Mouse (Mus musculus) CD4-positive, CD25-positive, alpha-beta regulatory T cell, adult 2 months (primary cell): ENCODE measurements around the gene Clcn5.

Experiments used
- DNase-seq: peaks from one replicate; pipeline ENCODE4 v3.0.0-alpha.2; 2012; ENCODE audit warnings: low read depth, low spot score

Gene Clcn5

DNA sequence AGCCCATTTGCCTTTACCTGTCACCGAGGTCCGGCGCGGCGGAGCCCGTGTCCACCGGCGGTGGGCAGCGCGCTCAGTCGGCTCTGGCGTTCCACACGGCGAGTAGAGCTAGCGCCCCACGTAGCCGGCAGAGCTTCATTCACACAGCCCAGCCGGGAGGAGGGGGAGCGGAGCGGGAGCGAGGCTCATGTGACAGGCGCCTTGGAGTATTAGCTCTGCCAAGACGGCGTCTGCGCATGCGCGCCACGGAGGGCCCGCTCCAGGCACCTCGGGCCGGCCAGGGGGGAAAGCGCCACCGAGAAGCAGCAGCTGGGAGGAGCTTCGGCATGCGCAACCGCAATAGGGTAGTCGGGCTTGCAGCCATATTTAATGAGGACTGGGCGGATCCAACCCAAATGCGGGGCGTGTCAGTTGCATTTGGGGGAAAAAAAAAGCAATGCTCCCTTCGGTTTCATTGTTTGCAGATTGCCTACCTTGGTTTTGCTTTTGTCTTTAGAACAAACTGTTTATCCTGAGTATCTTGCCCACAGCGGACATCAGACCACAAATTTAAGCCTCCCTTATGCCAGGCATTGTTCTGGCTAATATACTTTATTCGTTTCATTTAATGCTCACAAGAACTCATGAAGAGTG lies at the start of gene Clcn5:
Gene Clcn5, minus strand, starts transcription at position 270 of the 633 bp plus-strand sequence.
- DNase-seq, result peak; percentile 96

DNA sequence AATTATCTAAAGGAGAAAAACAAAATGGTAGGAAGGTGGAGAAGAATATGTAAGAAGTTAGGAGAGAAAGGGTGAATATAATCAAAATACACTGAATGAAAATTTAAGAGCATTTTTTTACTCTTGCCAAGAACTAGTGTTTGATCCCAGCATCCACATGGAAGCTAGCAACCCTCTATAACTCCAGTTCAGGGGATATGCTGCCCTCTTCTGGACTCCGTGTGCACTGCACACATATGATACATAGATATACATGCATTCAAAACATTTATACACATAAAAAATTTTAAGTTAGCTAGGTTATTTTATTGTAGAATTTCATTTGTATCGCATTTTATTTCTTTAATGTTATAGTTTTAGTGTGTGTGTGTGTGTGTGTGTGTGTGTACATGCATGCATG lies 6.3 kb upstream of the Clcn5 start:
- DNase-seq, result peak; percentile 40

DNA sequence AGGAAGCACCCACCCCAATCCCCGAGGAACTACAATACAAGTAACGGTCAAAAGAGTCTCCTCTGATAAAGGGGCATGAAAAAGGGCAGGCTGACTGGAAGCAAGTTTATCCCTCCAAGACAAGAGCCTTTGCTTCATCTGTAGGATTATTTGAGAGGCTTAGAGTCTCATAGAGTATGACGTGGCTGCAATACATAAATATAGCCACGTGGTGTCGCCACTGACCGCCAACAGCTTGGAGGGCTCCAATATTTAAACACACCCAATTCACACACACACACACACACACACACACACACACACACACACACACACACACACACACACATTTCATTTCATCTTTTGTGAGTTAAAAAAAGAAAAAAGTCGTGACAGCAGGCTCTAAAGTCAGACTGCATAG lies 3.1 kb upstream of the Clcn5 start:
- peak; percentile 84 for DNase-seq

DNA sequence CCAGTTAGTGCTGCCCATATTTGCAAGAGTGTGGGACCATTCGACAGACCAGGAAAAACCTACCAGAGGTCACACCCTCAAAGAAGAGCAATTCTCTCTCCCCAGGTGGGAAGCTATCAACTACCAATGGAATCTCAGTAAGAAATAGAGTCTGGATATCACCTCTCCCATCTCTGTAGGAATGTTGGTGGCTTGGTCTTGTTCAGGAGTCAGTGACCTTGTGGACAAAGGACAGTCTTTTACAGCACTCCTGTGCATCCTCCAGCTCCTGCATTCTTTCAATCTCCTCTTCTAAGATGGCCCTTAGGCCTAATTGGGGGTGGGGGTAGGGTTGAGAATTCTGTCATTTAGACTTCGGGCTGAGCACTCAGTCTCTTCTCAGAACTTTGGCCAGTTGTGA lies 1.4 kb upstream of the Clcn5 start:
- no peak for DNase-seq

DNA sequence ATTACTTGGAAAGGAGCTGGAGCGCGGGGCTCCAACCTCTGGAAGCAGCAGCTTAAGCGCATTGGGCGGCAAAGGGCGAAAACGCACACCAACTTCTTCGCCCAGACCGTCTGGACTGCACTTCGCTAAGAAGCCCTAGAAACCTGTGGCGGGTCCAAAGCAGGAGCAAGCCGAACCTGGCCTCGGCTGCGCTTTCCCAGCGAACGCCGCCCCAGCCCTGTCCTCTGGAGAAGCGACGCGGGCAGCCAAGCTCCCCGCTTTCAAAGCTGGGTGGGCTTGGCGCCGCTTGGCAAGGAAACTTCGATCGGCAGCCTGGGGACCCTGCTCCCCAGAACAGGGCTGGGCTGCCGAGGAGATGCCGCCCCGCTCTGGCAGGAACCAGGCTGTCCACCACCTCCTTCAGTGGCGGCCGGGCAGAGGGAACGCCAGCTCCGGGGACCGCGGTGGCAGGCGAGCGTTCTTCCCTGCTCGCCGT lies 570 bp downstream of the Clcn5 start:
- no peak for DNase-seq

DNA sequence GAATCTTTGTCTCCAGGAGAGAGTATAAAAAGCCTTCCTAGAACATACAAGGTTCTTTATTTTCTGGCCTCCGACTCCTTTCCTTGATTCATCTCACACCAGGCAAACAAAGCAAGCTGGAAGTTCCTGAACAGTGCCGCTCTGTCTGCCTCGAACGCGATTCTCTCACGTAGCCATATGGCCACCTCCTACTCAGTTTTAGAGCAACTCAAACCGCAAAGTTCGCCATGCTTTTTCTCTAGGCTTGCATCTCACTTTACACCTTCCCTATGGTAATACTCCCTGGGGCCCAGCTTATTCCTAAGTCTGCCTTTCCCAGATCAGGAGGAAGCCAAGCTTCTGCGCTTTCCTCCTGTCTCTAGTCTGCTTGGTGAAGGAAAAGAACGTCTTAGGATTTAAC lies 4.0 kb downstream of the Clcn5 start:
- DNase-seq, result no peak

DNA sequence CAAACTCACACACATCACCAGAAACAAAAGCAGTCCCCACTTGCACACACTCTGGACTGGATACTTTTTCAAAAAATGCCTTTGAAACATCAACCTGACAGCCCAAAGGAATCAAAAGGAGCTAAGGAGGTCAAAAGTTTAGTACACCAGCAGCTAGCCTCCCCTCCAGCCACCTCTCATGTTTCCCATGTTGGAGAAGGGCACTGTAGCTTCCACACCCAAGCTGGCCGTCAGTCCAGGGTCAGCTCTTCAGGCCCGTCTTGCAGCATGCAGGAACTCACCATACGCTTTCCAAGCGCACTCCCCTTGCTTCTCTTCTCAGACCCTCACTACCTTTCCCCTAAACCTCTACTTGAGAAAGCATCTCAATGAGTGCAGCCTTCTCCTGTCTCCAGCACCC lies 4.5 kb downstream of the Clcn5 start:
- DNase-seq, result no peak

DNA sequence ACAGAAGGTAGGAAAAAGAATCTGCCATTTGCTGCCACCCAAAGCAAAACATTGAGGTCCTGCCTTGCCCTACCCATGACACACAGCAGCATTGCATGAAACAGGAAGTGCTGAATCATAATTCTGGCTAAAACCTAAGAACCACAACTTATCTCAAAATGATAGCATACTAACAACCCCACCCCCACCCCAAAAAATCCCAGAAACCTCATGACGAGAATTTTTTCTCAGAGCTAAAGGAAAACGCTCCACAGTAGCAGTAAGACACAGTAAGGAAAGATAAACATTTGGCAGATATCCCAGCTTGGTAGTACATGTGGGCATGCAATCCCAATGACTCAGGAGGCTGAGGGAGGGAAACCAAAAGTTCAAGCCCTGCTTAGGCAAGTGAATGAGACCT lies 10.9 kb downstream of the Clcn5 start:
- peak; percentile 21 for DNase-seq

DNA sequence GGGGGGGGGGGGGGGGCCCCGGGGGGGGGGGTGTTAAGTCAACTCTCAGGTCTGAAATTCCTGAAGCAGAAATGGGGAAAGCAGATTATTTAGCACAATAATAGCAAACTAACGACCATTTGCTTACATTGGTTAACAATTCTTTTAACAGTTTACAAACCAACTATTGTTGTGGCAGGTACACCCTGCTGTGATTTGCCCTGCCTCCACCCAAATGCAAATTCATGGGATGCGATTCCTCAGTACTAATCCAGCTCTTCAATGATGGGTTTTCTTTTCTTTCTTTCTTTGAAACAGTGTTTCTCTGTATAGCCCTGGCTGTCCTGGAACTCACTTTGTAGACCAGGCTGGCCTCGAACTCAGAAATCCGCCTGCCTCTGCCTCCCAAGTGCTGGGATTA lies 12.3 kb downstream of the Clcn5 start:
- no peak for DNase-seq

DNA sequence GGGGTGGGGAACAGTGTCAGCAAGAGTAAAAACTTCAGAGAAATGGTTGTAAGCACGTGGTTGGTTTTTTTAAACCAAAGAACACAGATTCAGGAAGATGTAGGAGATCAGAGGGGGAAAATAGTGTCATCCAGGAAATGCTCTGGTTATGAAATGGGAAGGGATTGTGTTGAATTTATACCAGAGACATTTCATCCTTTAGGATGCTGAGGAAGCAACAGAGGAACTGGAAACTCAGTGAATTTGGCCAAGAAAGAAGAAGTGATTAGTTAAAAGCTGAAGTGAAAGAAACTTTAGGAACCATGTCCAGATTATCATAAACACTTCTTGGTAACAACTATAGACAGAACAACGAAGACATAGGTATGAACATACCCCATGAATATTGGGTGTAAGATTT lies 26.2 kb downstream of the Clcn5 start:
- DNase-seq, result no peak

DNA sequence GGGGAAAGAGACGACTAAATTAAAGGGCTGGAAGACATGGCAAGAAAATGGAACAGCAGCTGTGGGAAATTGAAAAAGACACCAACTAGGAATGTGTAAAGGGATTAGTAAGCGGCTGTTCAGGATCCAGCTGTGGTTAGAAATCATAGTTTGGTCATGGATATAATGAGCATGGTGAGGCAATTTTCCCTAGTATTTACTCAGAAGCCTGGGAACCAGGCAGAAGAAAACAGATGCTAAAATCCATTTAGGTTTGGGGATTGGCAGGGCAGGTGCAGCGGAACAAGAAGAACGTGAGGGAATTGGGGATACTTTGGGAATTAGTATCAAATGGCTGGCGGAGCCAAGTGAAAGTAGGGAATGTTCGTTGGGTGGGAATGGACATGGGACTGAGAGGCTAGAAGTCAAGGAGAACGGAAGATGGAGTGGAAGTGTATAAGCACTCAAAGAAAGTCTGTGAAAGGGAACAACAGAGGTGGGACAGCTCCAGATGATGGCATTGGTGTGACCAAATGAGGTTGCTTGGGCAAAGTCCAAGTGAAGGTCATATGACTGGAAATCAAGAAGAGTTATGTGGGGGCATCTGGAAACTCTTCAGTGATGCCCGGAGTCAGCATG lies 26.9 kb downstream of the Clcn5 start:
- DNase-seq, result no peak

DNA sequence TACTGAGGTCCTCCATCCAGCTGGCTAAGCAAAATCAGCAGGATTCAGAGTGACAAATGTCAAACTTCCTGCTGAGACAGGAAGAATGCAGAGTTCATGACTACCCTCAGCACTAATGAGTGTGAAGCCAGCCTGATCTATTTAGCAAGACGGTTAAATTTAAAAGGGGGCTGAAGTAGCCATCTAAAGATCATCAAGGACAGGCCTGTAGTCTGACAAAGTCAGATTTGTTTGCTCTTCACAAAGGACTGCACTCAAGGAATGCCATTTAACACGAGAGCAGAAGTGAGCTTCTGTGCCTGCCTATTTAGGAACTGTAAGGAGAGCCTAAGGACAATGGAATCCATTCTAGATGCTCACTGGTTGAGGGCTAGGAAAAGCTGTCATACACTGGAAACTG lies 30.2 kb downstream of the Clcn5 start:
- no peak for DNase-seq

DNA sequence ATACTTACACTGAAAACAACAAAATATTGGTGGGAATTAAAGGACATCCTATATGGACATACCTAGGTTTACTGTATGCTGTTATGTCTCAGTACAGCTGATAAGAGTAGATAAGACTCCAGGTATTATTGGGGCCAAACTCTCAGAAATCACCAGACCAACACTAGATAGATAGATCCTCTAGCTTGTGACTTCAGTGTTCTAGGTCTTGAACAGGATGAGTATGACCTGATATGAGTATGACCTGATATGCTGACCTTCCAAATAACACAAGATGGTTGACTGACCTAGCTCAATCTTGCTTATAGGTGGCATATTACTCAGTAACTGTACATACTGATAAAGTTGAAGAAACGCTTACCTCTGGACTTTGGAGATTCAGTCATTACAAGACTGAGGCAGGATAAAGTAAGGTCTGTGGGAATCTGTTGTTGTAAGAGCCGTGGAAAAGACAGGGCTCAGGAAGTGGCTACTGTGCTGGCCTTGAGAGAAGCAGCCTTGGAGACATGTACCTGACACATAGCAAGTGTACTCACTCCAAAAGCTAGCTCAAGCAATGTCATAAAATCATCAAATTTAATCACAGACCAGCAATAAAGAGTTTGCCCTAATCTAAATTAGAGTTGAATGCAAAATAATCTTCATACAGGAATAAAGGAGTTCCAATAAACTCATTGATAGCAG lies 32.0 kb downstream of the Clcn5 start:
- DNase-seq, result no peak

DNA sequence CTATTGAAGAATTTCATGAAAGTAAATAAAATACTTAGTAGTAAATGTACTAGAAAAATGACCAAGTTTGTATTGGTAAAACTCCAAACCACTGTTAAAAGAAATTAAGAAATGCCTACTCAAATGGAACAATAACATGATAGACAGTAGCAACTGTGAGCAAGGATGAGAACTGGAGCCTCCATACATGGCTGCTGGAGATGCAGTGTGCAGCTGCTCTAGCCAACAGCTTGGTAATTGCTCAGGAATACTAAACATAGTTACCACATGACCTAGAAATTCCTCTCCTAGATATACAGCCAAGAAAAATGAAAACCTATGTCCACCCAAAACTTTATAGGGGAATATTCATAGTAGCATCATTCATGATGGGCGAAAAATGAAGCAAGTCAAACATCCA lies 36.5 kb downstream of the Clcn5 start:
- no peak for DNase-seq

DNA sequence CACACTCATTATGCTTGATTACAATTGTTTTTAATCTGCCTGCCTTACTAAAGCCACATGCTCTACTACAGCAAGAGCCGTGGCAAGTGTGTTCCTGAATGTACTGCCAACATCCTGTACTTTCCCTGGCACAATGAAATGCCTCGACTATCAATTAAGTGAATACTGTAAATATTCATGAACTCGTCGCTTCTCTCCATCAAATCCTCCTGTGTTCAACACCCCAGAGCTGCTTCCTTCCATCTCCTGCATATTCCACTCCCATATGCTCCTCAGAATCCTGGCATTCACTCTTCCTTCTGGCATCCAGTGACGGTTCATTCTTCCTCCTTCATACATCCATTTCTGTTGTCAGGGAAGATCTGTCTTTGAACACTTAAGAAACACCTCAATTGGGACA lies 39.4 kb downstream of the Clcn5 start:
- DNase-seq, result no peak

DNA sequence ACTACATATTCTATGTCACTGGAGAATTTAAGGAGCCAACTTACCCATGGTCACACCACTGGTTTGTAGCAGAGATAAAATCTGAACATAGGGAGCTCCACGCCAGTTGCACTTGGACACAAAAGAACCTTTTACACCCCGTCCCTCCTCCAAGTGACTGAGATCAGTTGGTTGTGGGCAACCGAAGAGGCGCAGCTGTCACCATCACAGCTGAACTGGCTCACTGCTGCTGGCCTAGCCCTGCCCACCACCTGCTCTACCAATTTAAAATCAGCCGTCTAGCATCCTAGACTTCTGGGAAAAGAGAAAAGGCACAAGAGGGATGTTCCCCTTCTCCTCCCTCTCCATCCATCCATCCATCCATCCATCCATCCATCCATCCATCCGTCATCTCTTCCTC lies 42.6 kb downstream of the Clcn5 start:
- no peak for DNase-seq

DNA sequence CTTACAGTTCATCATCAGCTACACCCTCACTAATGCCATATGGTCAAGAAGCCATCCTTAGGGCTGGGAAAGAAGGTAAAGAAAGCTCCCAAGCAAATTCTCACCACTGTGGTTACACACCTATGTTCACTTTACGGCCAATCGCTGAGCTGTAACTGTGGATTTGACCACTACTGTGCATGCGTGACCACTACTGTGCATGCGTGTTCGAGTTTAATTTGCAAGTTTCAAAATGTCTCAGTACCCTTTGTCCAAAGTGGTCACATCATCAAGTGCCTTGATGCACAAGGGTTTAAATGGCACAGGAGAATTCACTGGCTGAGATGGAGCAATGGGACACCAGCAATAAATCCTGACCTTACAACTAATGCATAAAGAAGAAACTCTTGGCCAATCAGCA lies 58.0 kb downstream of the Clcn5 start:
- DNase-seq, result no peak

DNA sequence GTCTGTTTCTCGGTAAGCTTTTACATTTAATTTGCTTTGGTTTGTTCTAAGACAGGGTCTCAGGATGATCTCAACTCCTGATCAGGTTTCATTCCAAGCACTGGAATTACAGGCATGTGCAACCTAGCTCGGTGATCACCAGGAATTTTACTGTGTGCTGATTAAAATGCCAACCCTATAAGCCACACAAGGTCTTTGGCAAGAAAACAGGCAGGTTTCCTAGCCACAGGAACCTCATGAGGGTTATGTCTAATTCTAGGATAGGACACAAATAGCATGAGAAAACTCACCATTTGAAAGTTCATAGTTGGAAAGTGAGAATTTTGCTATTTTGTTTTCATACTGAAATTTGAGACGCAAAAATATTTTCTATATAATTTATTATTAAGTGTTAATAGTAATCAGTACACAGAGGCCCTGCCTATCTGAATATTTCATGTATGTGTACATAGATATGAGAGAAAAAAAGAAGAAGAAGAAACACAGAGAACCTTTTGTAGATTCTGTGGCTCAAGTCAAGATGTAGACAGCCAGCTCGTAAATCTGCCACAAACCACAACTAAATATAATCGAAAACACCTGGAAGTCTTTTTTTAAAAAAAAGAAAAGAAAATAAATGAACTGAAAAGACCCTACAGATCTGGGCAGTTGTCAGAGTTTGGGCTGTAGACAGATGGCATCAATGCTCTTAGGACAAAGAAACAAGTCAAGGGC lies 58.6 kb downstream of the Clcn5 start:
- no peak for DNase-seq

DNA sequence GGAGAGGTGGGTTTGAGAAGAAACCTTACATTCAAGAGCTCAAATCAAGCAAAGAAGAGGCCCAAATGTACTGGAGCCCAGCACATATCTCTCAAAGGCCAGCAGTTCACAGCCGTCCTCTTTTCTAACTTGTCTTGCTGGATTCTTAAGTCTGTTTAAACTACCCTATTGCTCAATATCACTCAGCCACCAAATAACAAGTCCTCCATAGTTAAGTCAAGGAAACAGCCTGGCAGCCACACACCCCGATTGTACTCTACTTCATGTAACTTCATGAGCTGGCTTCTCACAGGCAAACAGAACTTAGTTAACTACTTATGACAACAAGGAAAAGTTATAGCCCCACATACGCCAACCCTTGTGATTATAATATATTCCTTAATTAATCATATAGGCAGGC lies 59.4 kb downstream of the Clcn5 start:
- no peak for DNase-seq

DNA sequence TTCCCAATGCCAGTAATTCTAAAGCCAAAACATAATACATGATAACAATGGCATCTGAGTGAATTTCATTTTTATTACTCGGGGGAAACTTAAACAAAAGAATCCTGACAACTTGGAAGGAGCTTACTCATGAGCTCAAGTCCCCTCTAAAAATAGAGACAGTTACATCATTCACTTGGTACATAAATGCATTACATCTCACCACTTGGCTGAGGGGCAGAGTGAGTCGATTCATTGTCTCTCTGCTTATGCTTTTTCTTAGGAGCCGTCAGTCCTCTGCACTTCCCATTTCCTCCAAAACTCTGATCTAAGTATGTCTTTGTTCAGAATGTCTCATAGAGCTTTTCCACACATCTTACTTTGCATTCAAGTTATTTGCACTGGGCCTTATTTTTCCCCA lies 63.1 kb downstream of the Clcn5 start:
- no peak for DNase-seq

DNA sequence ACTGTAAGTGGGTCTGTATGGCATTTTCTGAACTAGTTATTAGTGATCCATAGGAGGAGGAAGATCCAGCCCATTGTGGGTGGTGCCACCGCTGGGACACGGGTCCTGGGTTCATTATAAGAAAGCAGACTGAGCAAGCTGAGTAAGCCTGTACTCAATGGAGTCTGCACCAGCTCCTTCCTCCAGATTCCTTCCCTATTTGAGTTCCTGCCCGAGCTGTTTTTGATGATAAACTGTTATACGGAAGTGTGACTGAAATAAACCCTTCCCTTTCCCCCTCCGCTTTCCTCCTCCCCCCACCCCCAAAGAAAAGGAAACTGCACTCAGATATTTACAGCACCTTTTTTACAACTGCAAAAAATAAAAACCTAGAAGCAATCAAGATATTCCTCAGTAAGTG lies 115.1 kb downstream of the Clcn5 start:
- no peak for DNase-seq

DNA sequence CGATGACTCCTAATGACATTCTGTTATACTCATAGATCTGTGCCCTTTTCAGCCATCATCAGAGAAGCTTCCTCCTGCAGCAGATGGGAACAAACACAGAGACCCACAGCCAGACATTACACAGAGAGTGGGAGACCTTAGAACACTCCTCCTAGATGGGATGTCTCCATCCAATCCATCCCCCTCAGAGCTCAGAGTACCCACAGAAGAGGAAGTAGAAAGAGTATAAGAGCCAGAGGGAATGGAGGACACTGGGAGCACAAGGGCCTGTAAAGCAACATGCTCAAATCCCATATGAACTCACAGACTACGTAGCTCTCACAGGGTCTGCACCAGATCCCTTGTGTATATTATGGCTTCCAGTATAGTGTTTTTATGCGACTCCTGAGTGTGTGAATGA lies 115.6 kb downstream of the Clcn5 start:
- DNase-seq, result no peak

DNA sequence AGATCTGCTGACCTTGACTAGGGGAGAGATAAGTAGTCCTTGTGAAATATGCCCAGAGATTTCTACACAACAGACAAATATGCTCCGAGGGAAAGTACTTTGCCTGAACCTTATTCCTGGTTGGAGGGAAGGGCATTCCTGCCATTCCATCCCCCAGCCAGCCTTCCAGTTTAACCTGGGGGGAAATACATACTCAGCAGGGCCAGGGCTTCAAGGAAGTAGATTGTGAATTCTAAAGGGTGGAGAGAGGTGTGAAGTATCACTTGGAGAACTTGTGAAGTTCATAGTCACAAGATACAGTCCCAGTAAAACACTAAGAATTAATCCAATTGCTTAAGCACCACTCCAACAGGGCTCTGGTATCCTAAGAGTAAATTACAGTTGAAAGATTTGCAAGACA lies 121.3 kb downstream of the Clcn5 start:
- DNase-seq, result no peak
